Mouse (Mus musculus) thymus, postnatal 0 days (tissue): ENCODE measurements at regions not wholly inside any gene's neighbourhood (a gene's known extent, or its start where the extent isn't known, plus 50 kb on each side); places are given as distances from the start of the nearest gene placed in this dataset.
"Not testable (repeated sequence)": the region's sequence is repeated elsewhere in the genome, so short reads cannot be mapped to it uniquely, and the experiment has no call there.

ENCODE experiments used
- DNase-seq: peaks from one replicate; pipeline ENCODE4 v3.0.0-alpha.2; 2015; ENCODE audit warnings: low spot score

GRCm38 (mm10) chr10:26139100-26140093 is 60.5 kb upstream of the Tmem200a start:
- DNase-seq = peak; percentile 20

- no peak for DNase-seq
Measured at GRCm38 (mm10) chr10:26152586-26152985, 73.7 kb upstream of the Tmem200a start.

- DNase-seq = no peak
Measured at GRCm38 (mm10) chr10:26158786-26159185, 70.7 kb upstream of the Samd3 start.

GRCm38 (mm10) chr10:26161139-26161538 is 68.4 kb upstream of the Samd3 start:
- DNase-seq = not testable (repeated sequence)

GRCm38 (mm10) chr10:26164531-26164930 is 65.0 kb upstream of the Samd3 start:
- no peak for DNase-seq

GRCm38 (mm10) chr10:26177591-26177990 is 51.9 kb upstream of the Samd3 start:
- DNase-seq = no peak

- DNase-seq = no peak
Measured at GRCm38 (mm10) chr10:26178356-26178755, 51.2 kb upstream of the Samd3 start.
